Mouse (Mus musculus) cerebellum, adult 2 months (tissue): ENCODE measurements around the gene Cfap97.

Source experiments
- CTCF ChIP-seq: fragments of 200-500 bp; IDR thresholded peaks from 2 replicates; pipeline ENCODE4 v1.5.1; 2011; ENCODE audit warnings: low read depth, mild to moderate bottlenecking, control low read depth, low read length, moderate library complexity, borderline replicate concordance; ENCODE audit not compliant: insufficient read depth
- POLR2A ChIP-seq: fragments of 200-500 bp; IDR thresholded peaks from 2 replicates; pipeline ENCODE4 v1.6.1; 2011; ENCODE audit warnings: low read length, control low read depth, borderline replicate concordance; ENCODE audit not compliant: insufficient read depth

DNA sequence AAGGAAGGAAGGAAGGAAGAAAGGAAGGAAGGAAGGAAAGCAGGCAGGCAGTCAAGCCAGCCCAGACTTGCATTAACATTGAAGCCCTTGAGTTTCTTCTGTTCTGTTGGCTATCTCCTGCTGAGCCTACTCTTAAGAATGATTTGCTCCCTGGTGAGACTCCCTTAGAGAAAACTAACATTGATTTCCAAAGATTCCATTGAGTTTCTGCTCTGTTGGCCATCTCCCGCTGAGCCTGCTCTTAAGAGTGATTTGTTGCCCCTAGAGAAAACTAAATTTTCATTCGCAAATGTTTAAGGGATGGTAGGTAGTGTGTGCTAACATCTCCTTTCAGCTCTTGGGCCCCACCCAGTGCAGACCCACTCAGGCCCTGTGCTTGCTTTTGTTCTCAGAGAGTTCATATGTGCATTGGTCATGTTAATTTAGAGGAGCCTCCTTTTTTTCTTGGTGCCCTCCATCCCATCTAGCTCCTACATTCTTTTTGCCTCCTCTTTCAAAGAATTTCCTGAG lies 62.5 kb downstream of the Cfap97 start:
- no peak for TF ChIP-seq POLR2A
- no peak for TF ChIP-seq CTCF
